Mouse (Mus musculus) regulatory T cell (primary cell): ENCODE measurements around the gene Rbm26.

Source experiments
- in situ Hi-C: fragments of 300-600 bp; cut with MboI, MseI; formaldehyde crosslinking; loops from one replicate; pipeline ENCODE4 v1.15.1; 2025; ENCODE audit warnings: high pct_unique_total_duplicates

The Rbm26 gene

GRCm38 (mm10) chr14:105177238-105177693 lies at the start of gene Rbm26:
Gene Rbm26, minus strand, starts transcription at chr14:105177327.
- in situ Hi-C loops, result no loop called here

- in situ Hi-C loops, result no loop called here
Observed at GRCm38 (mm10) chr14:105225790-105226189, 48.7 kb upstream of the Rbm26 start.

- in situ Hi-C loops, result no loop called here
Observed at GRCm38 (mm10) chr14:105222240-105222639, 45.1 kb upstream of the Rbm26 start.

GRCm38 (mm10) chr14:105219525-105220376 lies 42.6 kb upstream of the Rbm26 start:
- in situ Hi-C loops, result no loop called here

GRCm38 (mm10) chr14:105198401-105198800 lies 21.3 kb upstream of the Rbm26 start:
- in situ Hi-C loops, result no loop called here

GRCm38 (mm10) chr14:105194682-105195081 lies 17.6 kb upstream of the Rbm26 start:
- in situ Hi-C loops, result no loop called here

- in situ Hi-C loops, result no loop called here
Observed at GRCm38 (mm10) chr14:105184866-105185265, 7.7 kb upstream of the Rbm26 start.

GRCm38 (mm10) chr14:105182786-105183185 lies 5.7 kb upstream of the Rbm26 start:
- in situ Hi-C loops, result no loop called here

GRCm38 (mm10) chr14:105179733-105180132 lies 2.6 kb upstream of the Rbm26 start:
- in situ Hi-C loops, result no loop called here

- in situ Hi-C loops, result no loop called here
Observed at GRCm38 (mm10) chr14:105178996-105179395, 1.9 kb upstream of the Rbm26 start.

GRCm38 (mm10) chr14:105176381-105177168 lies 552 bp downstream of the Rbm26 start:
- in situ Hi-C loops, result no loop called here

GRCm38 (mm10) chr14:105167181-105167580 lies 9.9 kb downstream of the Rbm26 start:
- in situ Hi-C loops, result loop anchor here (10.0 kb wide), 1 partner anchor 1502 kb away; no protein-coding TSS in a partner anchor

GRCm38 (mm10) chr14:105164793-105165192 lies 12.3 kb downstream of the Rbm26 start:
- in situ Hi-C loops, result loop anchor here (10.0 kb wide), 1 partner anchor 1500 kb away; no protein-coding TSS in a partner anchor

- in situ Hi-C loops, result loop anchor here (10.0 kb wide), 1 partner anchor 1497 kb away; no protein-coding TSS in a partner anchor
Observed at GRCm38 (mm10) chr14:105161334-105161733, 15.8 kb downstream of the Rbm26 start.

GRCm38 (mm10) chr14:105158526-105158925 lies 18.6 kb downstream of the Rbm26 start:
- in situ Hi-C loops, result no loop called here

GRCm38 (mm10) chr14:105134076-105134475 lies 43.1 kb downstream of the Rbm26 start:
- in situ Hi-C loops, result loop anchor here (25.0 kb wide), 1 partner anchor 622 kb away; the partner anchor contains the start of gene Rnf219

GRCm38 (mm10) chr14:105127715-105128385 lies 49.3 kb downstream of the Rbm26 start:
- in situ Hi-C loops, result loop anchor here (25.0 kb wide), 1 partner anchor 616 kb away; the partner anchor contains the start of gene Rnf219

GRCm38 (mm10) chr14:105124513-105124912 lies 52.6 kb downstream of the Rbm26 start:
- in situ Hi-C loops, result no loop called here

- in situ Hi-C loops, result no loop called here
Observed at GRCm38 (mm10) chr14:105115402-105115801, 61.7 kb downstream of the Rbm26 start.

GRCm38 (mm10) chr14:105106252-105106651 lies 70.9 kb downstream of the Rbm26 start:
- in situ Hi-C loops, result no loop called here

GRCm38 (mm10) chr14:105098861-105099260 lies 78.3 kb downstream of the Rbm26 start:
- in situ Hi-C loops, result loop anchor here (10.0 kb wide), 1 partner anchor 636 kb away; no protein-coding TSS in a partner anchor
